Mouse (Mus musculus) fibroblast of lung, adult 2 months (primary cell): ENCODE measurements at regions not wholly inside any gene's neighbourhood (a gene's known extent, or its start where the extent isn't known, plus 50 kb on each side); places are given as distances from the start of the nearest gene placed in this dataset.

Experiments used
- DNase-seq: peaks from one replicate; pipeline ENCODE4 v3.0.0-alpha.2; 2011; ENCODE audit warnings: low read depth

GRCm38 (mm10) chr10:8667244-8667643, 148.6 kb upstream of the Ust start:
- DNase-seq, result no peak

GRCm38 (mm10) chr10:8658934-8659294, 140.3 kb upstream of the Ust start:
- DNase-seq, result no peak

- DNase-seq, result peak; percentile 87
Measured at GRCm38 (mm10) chr10:8658024-8658933, 139.7 kb upstream of the Ust start.

- no peak for DNase-seq
Measured at GRCm38 (mm10) chr10:8657176-8658023, 138.8 kb upstream of the Ust start.

- DNase-seq, result no peak
Measured at GRCm38 (mm10) chr10:8653651-8654050, 135.0 kb upstream of the Ust start.

- no peak for DNase-seq
Measured at GRCm38 (mm10) chr10:8642266-8642665, 123.6 kb upstream of the Ust start.

- no peak for DNase-seq
Measured at GRCm38 (mm10) chr10:8624229-8624911, 105.7 kb upstream of the Ust start.

GRCm38 (mm10) chr10:8618676-8619075, 100.1 kb upstream of the Ust start:
- no peak for DNase-seq

GRCm38 (mm10) chr10:8615452-8616025, 96.9 kb upstream of the Ust start:
- no peak for DNase-seq

GRCm38 (mm10) chr10:8589871-8590533, 71.4 kb upstream of the Ust start:
- peak; percentile 15 for DNase-seq

GRCm38 (mm10) chr10:8589106-8589505, 70.5 kb upstream of the Ust start:
- DNase-seq, result peak; percentile 12

- no peak for DNase-seq
Measured at GRCm38 (mm10) chr10:8584389-8584908, 65.8 kb upstream of the Ust start.

- no peak for DNase-seq
Measured at GRCm38 (mm10) chr10:8583552-8584388, 65.1 kb upstream of the Ust start.

GRCm38 (mm10) chr10:8580298-8580697, 61.7 kb upstream of the Ust start:
- no peak for DNase-seq

GRCm38 (mm10) chr10:8577642-8578356, 59.2 kb upstream of the Ust start:
- no peak for DNase-seq
